Mouse (Mus musculus): Measurements from ENCODE around the gene Trim7. TPM values are rescaled to one million over a fixed set of nuclear protein-coding genes. Genes with fewer than 3 reads are reported as not detected.
"Not testable (repeated sequence)": the region's sequence is repeated elsewhere in the genome, so short reads cannot be mapped to it uniquely, and the experiment has no call there.

Gene Trim7
- polyA plus RNA-seq, 1 experiment from 2014 or later: 0.80 TPM

DNA sequence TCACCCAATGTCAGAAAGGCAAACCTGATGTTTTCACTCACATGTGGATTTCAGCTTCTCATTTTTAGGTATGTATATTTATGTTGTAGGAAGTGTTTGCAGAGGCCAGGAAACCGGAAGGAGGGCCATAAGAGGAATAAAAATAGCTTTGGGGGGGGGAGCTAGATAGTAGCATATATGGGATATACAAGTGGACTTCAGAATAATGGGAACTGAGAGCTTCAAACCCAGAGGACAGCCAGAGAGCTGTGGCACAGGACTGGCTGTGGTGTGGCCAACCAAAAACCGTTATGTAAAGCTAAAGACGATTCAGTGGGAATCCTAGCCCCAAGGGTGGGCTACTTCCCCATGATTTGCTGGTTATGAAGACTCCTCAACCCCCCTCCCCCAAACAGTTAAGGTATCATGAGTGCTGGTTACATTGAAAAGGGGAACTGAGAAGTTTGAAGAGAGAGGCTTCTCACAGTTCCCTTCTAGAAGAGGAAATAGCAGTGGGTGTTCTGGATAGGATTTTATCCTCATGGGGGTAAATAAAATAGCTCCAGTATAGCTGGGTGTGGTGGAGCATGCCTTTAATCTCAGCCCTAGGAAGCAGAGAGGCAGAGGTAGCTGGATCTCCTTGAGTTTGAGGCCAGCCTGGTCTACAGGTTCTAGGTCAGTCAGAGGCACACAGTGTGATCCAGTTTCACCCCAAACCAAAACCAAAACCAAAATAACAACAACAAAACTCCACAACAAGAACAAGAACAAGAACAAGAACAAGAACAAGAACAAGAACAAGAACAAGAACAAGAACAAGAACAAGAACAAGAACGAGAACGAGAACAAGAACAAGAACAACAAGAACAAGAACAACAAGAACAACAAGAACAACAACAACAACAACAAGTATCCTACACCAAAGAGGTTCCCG, 75.0 kb downstream of the Trim7 start:
- not testable (repeated sequence) for H3K4me1 ChIP-seq; H3K9me3 ChIP-seq (replicated peaks); H3K27ac ChIP-seq; ATAC-seq; H3K4me3 ChIP-seq; H3K36me3 ChIP-seq (ENCODE audit: poor library complexity, severe bottlenecking); H3K9ac ChIP-seq; H3K4me2 ChIP-seq; H3K27me3 ChIP-seq
- WGBS: 84% methylated on average over 6 of the region's 6 CpGs

DNA sequence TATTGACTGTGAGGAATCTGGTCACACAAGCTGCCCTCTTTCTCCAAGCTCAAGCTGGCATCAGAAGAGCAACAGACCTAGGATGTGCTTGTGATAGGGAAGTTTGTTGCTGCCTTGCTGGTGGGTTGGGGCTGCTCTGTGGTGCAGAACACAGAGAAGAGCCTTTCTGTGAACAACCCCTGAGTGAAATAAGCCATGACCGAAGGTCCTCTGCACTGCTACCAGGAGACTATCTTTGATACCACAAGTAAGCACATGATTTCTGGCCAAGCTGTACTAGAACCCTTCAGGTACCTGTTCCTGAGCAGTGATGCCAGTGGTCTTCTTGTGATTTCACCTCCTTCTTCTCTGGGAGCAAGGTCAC, 75.6 kb downstream of the Trim7 start:
- H3K4me2 ChIP-seq; H3K9me3 ChIP-seq (replicated peaks); H3K9ac ChIP-seq; H3K36me3 ChIP-seq (ENCODE audit: poor library complexity, severe bottlenecking); H3K4me1 ChIP-seq; H3K4me3 ChIP-seq; H3K27me3 ChIP-seq; H3K27ac ChIP-seq; ATAC-seq: not testable (repeated sequence)
- WGBS: 85% methylated on average over 1 of the region's 1 CpGs

Other genes starting within 250 kb of the Trim7 start
- gene Rack1, start 25.8 kb upstream of the Trim7 start, polyA plus RNA-seq (2015; fragmentation: Nextera tagmentation; extraction: Ambion mirVana): 585 and 587 TPM in 2 replicates
- gene Trim41, start 8.8 kb upstream of the Trim7 start, polyA plus RNA-seq (2015; fragmentation: Nextera tagmentation; extraction: Ambion mirVana): 6.0 and 7.4 TPM in 2 replicates
- 4.2 and 5.2 TPM in 2 replicates for gene Gm12184, start 515 bp downstream of the Trim7 start, polyA plus RNA-seq (2015; fragmentation: Nextera tagmentation; extraction: Ambion mirVana)
- gene Irgm1, start 45.5 kb downstream of the Trim7 start, polyA plus RNA-seq (2015; fragmentation: Nextera tagmentation; extraction: Ambion mirVana): 1.6 and 1.9 TPM in 2 replicates
- gene Gm5431, start 76.1 kb downstream of the Trim7 start, polyA plus RNA-seq (2015; fragmentation: Nextera tagmentation; extraction: Ambion mirVana): 0.08 TPM in 1 of 2 replicates, not detected in the other
- gene Psme2b, start 120.0 kb downstream of the Trim7 start, polyA plus RNA-seq (2015; fragmentation: Nextera tagmentation; extraction: Ambion mirVana): 1.5 and 2.2 TPM in 2 replicates
- not detected in 2 replicates for gene Olfr56, start 152.7 kb downstream of the Trim7 start, polyA plus RNA-seq (2015; fragmentation: Nextera tagmentation; extraction: Ambion mirVana)
- 0.15 and 0.24 TPM in 2 replicates for gene 9930111J21Rik1, start 153.3 kb downstream of the Trim7 start, polyA plus RNA-seq (2015; fragmentation: Nextera tagmentation; extraction: Ambion mirVana)
- not detected in 2 replicates for gene Gm12185, start 166.1 kb downstream of the Trim7 start, polyA plus RNA-seq (2015; fragmentation: Nextera tagmentation; extraction: Ambion mirVana)
- gene Tgtp1, start 168.0 kb downstream of the Trim7 start, polyA plus RNA-seq (2015; fragmentation: Nextera tagmentation; extraction: Ambion mirVana): not detected in 2 replicates
- gene 9930111J21Rik2, start 225.1 kb downstream of the Trim7 start, polyA plus RNA-seq (2015; fragmentation: Nextera tagmentation; extraction: Ambion mirVana): 0.13 and 0.21 TPM in 2 replicates
- not detected in 2 replicates for gene Tgtp2, start 238.1 kb downstream of the Trim7 start, polyA plus RNA-seq (2015; fragmentation: Nextera tagmentation; extraction: Ambion mirVana)

All from forebrain, embryonic 13.5 days (tissue).